Mouse (Mus musculus): ENCODE results near the gene Ywhaq. TPM values are rescaled to one million over a fixed set of nuclear protein-coding genes. Genes with fewer than 3 reads are reported as not detected.

Gene Ywhaq
- polyA plus RNA-seq, 1 experiment, result 205 TPM

Other genes with a start within 250 kb of the Ywhaq start
- gene Cpsf3, start 132.2 kb downstream of the Ywhaq start, polyA plus RNA-seq (2012; rRNA removed), result 46.1 and 52.6 TPM in 2 replicates
- 34.5 and 34.6 TPM in 2 replicates for gene Itgb1bp1, start 131.4 kb downstream of the Ywhaq start, polyA plus RNA-seq (2012; rRNA removed)
- 106 and 150 TPM in 2 replicates for gene Iah1, start 101.2 kb downstream of the Ywhaq start, polyA plus RNA-seq (2012; rRNA removed)
- 26.5 and 28.8 TPM in 2 replicates for gene Adam17, start 44.0 kb downstream of the Ywhaq start, polyA plus RNA-seq (2012; rRNA removed)